Mouse (Mus musculus): Measurements from ENCODE around the gene Arhgap35. TPM values are rescaled to one million over a fixed set of nuclear protein-coding genes. Genes with fewer than 3 reads are reported as not detected.

The Arhgap35 gene
- polyA plus RNA-seq, 1 experiment from 2014 or later: 27.4 TPM

DNA sequence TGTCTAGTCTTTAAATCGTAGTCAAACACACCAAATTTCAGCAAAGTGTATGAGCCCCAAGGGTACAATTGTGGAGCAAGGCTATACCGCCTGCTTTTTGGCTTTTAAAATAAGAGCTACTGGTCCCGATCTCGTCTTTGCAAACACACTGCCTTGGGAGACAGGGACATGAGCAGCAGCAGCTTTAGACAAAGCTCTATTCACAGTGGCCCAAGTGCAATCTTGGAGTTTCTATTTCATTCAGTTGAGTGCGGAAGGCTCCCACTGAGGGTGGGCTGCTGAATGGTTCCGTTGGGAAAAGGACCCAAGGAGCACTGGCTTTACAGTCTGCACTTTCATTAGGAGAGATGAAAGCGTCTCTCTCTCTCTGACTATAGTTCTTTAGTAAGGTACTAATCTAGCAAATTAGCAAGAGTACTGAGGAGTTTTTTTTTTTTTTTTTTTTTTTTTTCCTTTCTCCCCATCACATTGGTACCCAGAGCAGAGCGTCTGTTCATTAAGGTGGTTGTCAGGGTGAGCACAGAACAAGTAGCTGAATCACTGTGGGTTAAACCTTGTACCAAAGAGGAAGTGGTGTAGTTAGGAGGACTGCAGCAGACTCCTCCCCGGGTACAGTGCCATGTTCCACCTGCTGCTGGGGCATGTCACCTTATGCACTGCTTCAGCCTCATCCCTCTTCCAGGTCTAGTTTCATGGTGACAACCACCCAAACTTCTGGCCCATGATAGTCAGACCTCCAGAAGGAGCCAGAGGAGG is 56.8 kb downstream of the Arhgap35 start:
- peak; percentile 40 for ATAC-seq (ENCODE audit: low FRiP score)
- Histone ChIP-seq H3K4me1 (peaks cover 57% of the 10 kb centered on the region), H3K27ac (replicated peaks) (peak overlapping the region; percentile 60), H3K4me3 (replicated peaks) (no peak overlapping the region), H3K27me3 (replicated peaks) (no peaks in the 10 kb centered on the region), H3K9ac (replicated peaks) (no peak overlapping the region), H3K9me3 (replicated peaks) (no peaks in the 10 kb centered on the region), H3K36me3 (peaks cover 22% of the 10 kb centered on the region), H3K4me2 (0 out of 2 replicates have a peak overlapping the region, but pooled peaks have one; percentile 3)
- 31% methylated on average over 9 of the region's 9 CpGs for WGBS

DNA sequence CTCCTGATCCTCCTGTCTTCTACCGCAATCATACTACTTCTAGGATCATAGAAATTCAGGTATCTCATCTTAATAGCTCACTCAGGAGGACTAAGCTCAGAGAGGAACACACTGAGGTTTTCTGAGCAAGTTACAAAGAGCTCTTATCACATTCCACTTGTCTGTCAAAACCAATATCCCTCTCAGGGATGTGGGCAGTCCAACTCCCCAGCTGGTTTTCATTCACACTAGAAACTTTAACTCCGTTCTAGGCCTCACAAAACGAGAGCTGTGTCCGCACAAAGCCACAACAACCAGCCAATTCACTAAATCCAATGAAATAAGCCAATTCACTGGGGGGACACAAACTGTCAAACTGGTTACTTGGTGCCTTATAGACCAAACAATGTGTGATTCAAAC is 57.5 kb downstream of the Arhgap35 start:
- H3K36me3 ChIP-seq: peaks cover 15% of the 10 kb centered on the region
- peaks cover 57% of the 10 kb centered on the region for H3K4me1 ChIP-seq
- no peak overlapping the region for H3K9ac ChIP-seq (replicated peaks)
- peak overlapping the region; percentile 60; the same call in 1 of the 2 replicates for H3K27ac ChIP-seq (replicated peaks)
- no peak for ATAC-seq (ENCODE audit: low FRiP score)
- H3K4me2 ChIP-seq: 0 out of 2 replicates have a peak overlapping the region, but pooled peaks have one; percentile 3
- no peaks in the 10 kb centered on the region for H3K27me3 ChIP-seq (replicated peaks)
- H3K4me3 ChIP-seq (replicated peaks): no peak overlapping the region
- WGBS: 52% methylated on average over 4 of the region's 4 CpGs
- no peaks in the 10 kb centered on the region for H3K9me3 ChIP-seq (replicated peaks)

DNA sequence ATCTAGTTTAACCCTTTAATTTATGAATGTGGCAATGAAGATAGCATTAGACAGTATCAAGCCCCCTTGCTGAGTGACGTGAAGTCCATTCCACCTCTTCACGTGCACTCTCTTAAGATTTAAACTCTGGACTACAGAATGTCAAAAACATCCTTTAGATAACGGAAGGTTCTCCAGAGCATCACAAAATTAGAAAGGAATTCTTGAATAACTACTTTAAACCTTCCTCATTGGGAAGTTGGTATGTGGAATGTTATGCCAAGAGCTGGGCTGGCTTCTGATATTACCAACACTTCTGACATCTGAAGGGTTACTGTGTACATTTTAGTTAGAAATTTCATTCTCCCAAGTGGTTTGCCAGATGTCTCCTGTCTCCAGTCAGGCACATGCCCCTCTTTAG is 60.6 kb downstream of the Arhgap35 start:
- H3K27ac ChIP-seq (replicated peaks): no peak overlapping the region
- WGBS: 92% methylated on average over 3 of the region's 3 CpGs
- H3K4me2 ChIP-seq: no peak overlapping the region
- no peak overlapping the region for H3K4me3 ChIP-seq (replicated peaks)
- no peaks in the 10 kb centered on the region for H3K27me3 ChIP-seq (replicated peaks)
- ATAC-seq (ENCODE audit: low FRiP score): no peak
- H3K4me1 ChIP-seq: peaks cover 50% of the 10 kb centered on the region
- no peaks in the 10 kb centered on the region for H3K9me3 ChIP-seq (replicated peaks)
- no peaks in the 10 kb centered on the region for H3K36me3 ChIP-seq
- H3K9ac ChIP-seq (replicated peaks): no peak overlapping the region

DNA sequence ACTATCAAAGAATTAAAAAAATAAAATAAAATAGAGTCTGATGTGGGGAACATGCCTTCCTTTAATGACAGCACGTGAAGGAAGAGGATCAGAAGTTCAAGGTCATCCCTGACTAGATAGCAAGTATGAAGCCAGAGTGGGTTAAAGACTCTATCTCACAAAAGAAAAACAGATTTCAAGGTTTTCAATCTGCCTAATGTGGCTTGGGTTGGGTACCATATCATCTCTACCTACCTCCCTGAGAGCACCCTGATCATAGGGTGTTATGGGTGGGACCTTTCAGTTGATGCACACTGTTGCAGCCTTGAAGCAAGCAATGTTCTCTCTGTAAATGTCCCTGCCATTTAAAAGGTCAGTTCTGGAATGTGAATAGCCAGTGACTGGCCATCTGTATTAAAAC is 63.2 kb downstream of the Arhgap35 start:
- Histone ChIP-seq H3K27me3 (replicated peaks) (no peaks in the 10 kb centered on the region), H3K9me3 (replicated peaks) (no peaks in the 10 kb centered on the region), H3K4me3 (replicated peaks) (no peak overlapping the region), H3K4me2 (no peak overlapping the region), H3K9ac (replicated peaks) (no peak overlapping the region), H3K36me3 (0 out of 2 replicates have a peak, but pooled peaks cover 8% of the 10 kb centered on the region), H3K27ac (replicated peaks) (no peak overlapping the region), H3K4me1 (peaks cover 24% of the 10 kb centered on the region)
- ATAC-seq (ENCODE audit: low FRiP score): no peak
- 77% methylated on average over 1 of the region's 1 CpGs for WGBS

DNA sequence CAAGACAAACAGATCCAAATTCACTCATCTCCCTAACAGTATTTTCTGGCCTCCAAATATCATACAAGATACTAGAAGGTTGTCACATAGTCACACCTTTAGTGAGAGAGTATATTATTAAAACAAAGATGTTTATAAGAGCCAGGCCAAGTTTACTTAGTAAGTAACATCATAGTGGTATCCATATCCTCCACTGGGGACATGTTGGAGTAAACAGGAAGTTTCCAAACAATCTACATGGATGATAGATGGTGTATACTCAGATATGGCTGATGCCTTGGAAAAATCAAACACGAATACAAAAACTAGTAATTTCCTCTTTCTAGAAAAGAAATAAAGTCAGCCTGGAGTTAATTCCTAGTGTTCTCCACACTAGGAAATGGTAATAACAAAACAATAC is 65.5 kb downstream of the Arhgap35 start:
- no peak overlapping the region for H3K27ac ChIP-seq (replicated peaks)

DNA sequence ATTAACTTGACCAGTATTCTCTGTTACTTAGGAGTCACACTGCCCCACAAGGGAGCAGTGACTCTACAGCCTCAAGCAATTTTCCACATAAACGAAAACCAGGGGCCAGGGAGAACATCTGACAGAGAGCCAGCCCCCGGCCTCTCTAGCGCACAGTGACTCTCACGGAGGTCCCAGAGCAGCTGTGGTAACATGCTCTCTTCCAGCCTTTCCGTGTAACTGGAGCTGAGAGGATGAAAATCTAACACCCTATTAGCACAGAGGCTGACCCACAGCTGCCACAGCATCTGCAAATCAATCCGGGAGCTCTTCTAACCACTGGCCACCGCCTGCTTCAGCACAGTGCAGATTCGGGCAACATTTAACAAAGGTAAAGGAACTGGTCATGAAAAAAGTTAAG is 70.0 kb downstream of the Arhgap35 start:
- ATAC-seq (ENCODE audit: low FRiP score): no peak
- peaks cover 32% of the 10 kb centered on the region for H3K36me3 ChIP-seq
- 58% methylated on average over 8 of the region's 8 CpGs for WGBS

More for the DNA sequence above, 65.5 kb downstream of the Arhgap35 start:
- Histone ChIP-seq H3K9me3 (replicated peaks) (no peaks in the 10 kb centered on the region), H3K4me1 (0 out of 2 replicates have a peak, but pooled peaks cover 6% of the 10 kb centered on the region), H3K4me2 (no peak overlapping the region), H3K36me3 (peaks cover 20% of the 10 kb centered on the region; the same call in 1 of the 2 replicates), H3K4me3 (replicated peaks) (no peak overlapping the region), H3K27me3 (replicated peaks) (no peaks in the 10 kb centered on the region), H3K9ac (replicated peaks) (no peak overlapping the region)
- no peak for ATAC-seq (ENCODE audit: low FRiP score)
- 89% methylated on average over 1 of the region's 1 CpGs for WGBS

DNA sequence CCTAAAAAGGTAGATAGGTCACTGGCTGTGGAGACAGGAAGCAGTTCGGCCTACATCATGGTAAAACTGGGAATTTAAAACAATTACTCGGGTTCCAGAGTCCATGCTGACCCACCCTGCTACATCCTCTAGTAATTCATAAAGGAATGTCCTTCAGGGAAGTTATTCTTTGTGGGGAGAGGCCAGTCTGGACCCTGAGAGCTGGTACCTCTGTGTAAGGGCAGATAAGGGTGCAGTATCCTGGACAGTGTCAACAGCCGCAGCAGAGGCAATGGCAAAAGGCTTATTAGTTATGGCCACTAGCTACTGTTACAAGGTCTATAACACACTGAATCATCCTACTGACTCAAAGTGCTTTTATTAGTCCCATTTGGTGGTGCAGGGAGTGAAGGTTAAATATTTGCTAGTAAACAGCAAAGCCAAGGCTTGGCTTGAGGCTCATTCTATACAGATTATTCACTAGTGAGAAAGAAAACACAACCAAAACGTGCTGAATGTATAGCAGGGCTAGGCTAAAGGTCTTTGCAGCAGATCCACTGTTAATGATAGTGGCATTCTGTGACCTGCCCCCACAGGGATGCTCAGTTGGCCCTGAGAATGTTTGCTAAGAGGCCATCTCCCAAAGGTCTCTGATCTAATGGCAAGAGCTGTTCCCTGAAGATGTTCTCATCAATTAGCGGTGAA is 77.4 kb downstream of the Arhgap35 start:
- Histone ChIP-seq H3K27me3 (replicated peaks) (no peaks in the 10 kb centered on the region), H3K4me1 (no peaks in the 10 kb centered on the region), H3K9ac (replicated peaks) (no peak overlapping the region), H3K9me3 (replicated peaks) (no peaks in the 10 kb centered on the region), H3K36me3 (peaks cover 34% of the 10 kb centered on the region), H3K4me3 (replicated peaks) (no peak overlapping the region), H3K27ac (replicated peaks) (no peak overlapping the region), H3K4me2 (no peak overlapping the region)
- ATAC-seq (ENCODE audit: low FRiP score): no peak
- 86% methylated on average over 5 of the region's 5 CpGs for WGBS

More for the DNA sequence above, 70.0 kb downstream of the Arhgap35 start:
- Histone ChIP-seq H3K4me3 (replicated peaks) (no peak overlapping the region), H3K9ac (replicated peaks) (no peak overlapping the region), H3K4me1 (no peaks in the 10 kb centered on the region), H3K27me3 (replicated peaks) (no peaks in the 10 kb centered on the region), H3K27ac (replicated peaks) (no peak overlapping the region), H3K9me3 (replicated peaks) (no peaks in the 10 kb centered on the region), H3K4me2 (no peak overlapping the region)

DNA sequence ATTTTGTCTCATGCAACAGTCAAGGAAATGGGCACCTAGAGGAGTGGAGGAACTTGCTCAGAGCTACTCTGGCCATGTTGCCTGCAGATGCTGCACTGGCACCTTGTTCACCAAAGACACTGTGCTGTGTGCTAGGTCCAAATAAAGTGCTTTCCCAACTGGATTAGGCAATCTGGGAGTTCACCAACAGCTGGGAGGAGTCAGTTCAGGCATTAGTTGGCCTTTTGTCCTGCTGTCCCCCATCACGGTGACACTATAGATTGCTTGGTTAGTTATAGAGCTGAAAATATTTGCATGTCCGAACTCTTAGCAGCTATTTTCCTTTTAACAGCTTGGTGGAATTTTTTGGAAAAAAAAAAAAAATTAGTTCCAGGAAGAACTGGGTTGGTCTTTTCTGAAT is 88.8 kb downstream of the Arhgap35 start:
- no peak for ATAC-seq (ENCODE audit: low FRiP score)
- H3K9me3 ChIP-seq (replicated peaks): no peaks in the 10 kb centered on the region
- no peaks in the 10 kb centered on the region for H3K4me1 ChIP-seq
- H3K36me3 ChIP-seq: peaks cover 4% of the 10 kb centered on the region; the same call in 1 of the 2 replicates
- no peak overlapping the region for H3K9ac ChIP-seq (replicated peaks)
- no peak overlapping the region for H3K27ac ChIP-seq (replicated peaks)
- 90% methylated on average over 2 of the region's 2 CpGs for WGBS
- no peak overlapping the region for H3K4me2 ChIP-seq
- H3K27me3 ChIP-seq (replicated peaks): no peaks in the 10 kb centered on the region
- H3K4me3 ChIP-seq (replicated peaks): no peak overlapping the region

DNA sequence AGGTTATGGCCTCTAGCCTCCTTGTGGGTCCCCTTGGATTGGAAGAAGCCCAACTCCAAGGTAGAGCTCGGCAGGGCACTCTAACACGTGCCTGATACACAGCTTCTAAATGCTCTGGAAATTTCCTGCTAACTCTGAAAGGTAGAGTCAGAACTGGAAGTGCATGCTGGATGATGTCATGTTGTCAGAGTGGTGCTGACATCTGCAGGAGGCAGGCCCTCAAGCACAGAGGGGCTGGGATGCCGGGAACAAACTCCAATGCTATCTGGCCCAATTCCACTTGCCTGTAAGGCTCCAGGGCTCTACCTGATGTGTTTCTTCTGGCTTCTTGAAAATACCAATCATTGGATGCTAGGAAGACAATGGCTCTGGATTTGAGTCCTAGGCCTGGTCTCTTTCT is 89.3 kb downstream of the Arhgap35 start:
- 86% methylated on average over 3 of the region's 3 CpGs for WGBS
- Histone ChIP-seq H3K36me3 (no peaks in the 10 kb centered on the region), H3K4me3 (replicated peaks) (no peak overlapping the region), H3K27ac (replicated peaks) (no peak overlapping the region), H3K9ac (replicated peaks) (no peak overlapping the region), H3K27me3 (replicated peaks) (no peaks in the 10 kb centered on the region), H3K9me3 (replicated peaks) (no peaks in the 10 kb centered on the region), H3K4me1 (no peaks in the 10 kb centered on the region), H3K4me2 (no peak overlapping the region)
- no peak for ATAC-seq (ENCODE audit: low FRiP score)

DNA sequence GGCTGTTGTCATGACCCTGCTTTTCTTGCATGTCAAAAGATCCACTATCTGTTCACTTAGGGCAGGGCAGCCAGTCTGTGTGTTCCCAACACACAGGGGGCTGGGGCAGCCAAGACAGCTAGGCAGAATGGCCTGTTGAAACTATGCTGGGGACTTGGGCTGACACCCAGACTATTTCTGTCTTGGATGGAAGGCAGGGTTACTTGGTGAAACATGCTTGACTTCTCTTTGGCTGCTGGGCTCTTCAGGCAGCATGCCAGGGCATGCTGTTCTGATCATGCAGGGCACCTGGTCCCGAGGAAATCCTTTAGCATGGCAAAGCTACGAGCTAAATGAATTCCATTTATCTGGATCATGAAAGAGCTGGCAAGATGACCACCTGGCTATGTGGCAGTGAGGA is 90.5 kb downstream of the Arhgap35 start:
- H3K9me3 ChIP-seq (replicated peaks): no peaks in the 10 kb centered on the region
- no peak for ATAC-seq (ENCODE audit: low FRiP score)
- H3K36me3 ChIP-seq: no peaks in the 10 kb centered on the region
- WGBS: 65% methylated on average over 2 of the region's 2 CpGs
- no peak overlapping the region for H3K27ac ChIP-seq (replicated peaks)
- H3K4me2 ChIP-seq: no peak overlapping the region
- no peaks in the 10 kb centered on the region for H3K4me1 ChIP-seq
- no peak overlapping the region for H3K4me3 ChIP-seq (replicated peaks)
- H3K9ac ChIP-seq (replicated peaks): no peak overlapping the region
- no peaks in the 10 kb centered on the region for H3K27me3 ChIP-seq (replicated peaks)

DNA sequence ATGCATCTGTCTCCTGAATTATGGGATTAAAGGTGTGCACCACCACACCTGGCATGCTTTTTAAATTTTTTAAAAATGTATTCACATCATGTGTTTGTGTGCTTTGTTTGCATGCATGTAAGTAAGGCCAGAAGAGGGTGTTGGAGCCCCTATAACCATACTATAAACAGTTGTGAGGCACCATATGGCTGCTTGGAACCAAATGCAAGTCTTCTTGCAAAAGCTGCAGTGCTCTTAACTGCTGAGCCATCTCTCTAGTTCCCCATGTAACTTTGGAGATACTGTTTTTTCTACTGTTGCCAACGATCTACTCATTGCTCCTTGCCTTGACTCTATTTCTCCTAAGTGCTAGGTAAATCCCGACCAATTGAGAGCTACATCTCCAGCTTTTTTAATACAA is 95.5 kb downstream of the Arhgap35 start:
- Histone ChIP-seq H3K27me3 (replicated peaks) (no peaks in the 10 kb centered on the region), H3K9ac (replicated peaks) (no peak overlapping the region), H3K9me3 (replicated peaks) (no peaks in the 10 kb centered on the region), H3K36me3 (0 out of 2 replicates have a peak, but pooled peaks cover 5% of the 10 kb centered on the region), H3K27ac (replicated peaks) (no peak overlapping the region), H3K4me2 (no peak overlapping the region), H3K4me1 (no peaks in the 10 kb centered on the region), H3K4me3 (replicated peaks) (no peak overlapping the region)
- 96% methylated on average over 2 of the region's 2 CpGs for WGBS
- no peak for ATAC-seq (ENCODE audit: low FRiP score)

DNA sequence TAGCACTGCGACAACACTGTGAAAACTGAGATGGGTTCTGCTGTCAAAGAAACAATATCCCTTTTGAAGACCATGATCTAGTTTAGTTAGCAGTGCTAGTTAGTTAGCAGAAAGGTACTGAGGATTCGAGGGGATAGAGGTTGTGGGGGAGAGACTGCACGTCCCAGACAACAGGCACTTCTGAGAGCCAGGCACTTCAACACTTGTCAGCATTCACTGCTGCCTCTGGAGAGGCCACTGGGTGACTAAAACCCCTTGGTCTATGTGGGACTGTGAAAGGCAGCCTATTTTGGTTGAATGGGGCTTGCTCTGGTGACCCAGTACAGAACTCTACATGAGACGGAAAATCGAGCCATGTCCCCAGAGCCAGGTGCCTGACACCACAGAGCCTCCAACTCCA is 97.6 kb downstream of the Arhgap35 start:
- Histone ChIP-seq H3K4me1 (no peaks in the 10 kb centered on the region), H3K9me3 (replicated peaks) (no peaks in the 10 kb centered on the region), H3K4me3 (replicated peaks) (no peak overlapping the region), H3K27me3 (replicated peaks) (no peaks in the 10 kb centered on the region), H3K36me3 (0 out of 2 replicates have a peak, but pooled peaks cover 8% of the 10 kb centered on the region), H3K4me2 (no peak overlapping the region), H3K27ac (replicated peaks) (no peak overlapping the region), H3K9ac (replicated peaks) (no peak overlapping the region)
- WGBS: 95% methylated on average over 5 of the region's 5 CpGs
- ATAC-seq (ENCODE audit: low FRiP score): no peak
